Mouse (Mus musculus) forebrain, embryonic 16.5 days (tissue): Measurements from ENCODE around the gene Kif3a. TPM values are rescaled to one million over a fixed set of nuclear protein-coding genes. Genes with fewer than 3 reads are reported as not detected.

Experiments used
- ATAC-seq: fragments of 200-750 bp; cut with Nextera tagmentation; 2 replicates; pipeline ENCODE4 v1.8.0; 2017; ENCODE audit warnings: mild to moderate bottlenecking, moderate library complexity
- H3K27ac ChIP-seq: fragments of 300-500 bp; sonication (generic); 2 replicates; pipeline ENCODE4 v1.5.1; 2014; ENCODE audit warnings: low read length, control low read depth
- H3K27me3 ChIP-seq: fragments of 300-500 bp; sonication (generic); replicated peaks from 2 replicates; pipeline ENCODE4 v1.6.1; 2014; ENCODE audit warnings: low read length; ENCODE audit not compliant: control insufficient read depth, insufficient read depth
- H3K36me3 ChIP-seq: fragments of 300-500 bp; sonication (generic); 2 replicates; pipeline ENCODE4 v1.6.1; 2014; ENCODE audit not compliant: control insufficient read depth, insufficient read depth
- H3K4me1 ChIP-seq: fragments of 300-500 bp; sonication (generic); replicated peaks from 2 replicates; pipeline ENCODE4 v1.6.1; 2014; ENCODE audit warnings: low read length; ENCODE audit not compliant: control insufficient read depth, insufficient read depth
- H3K4me2 ChIP-seq: fragments of 300-500 bp; sonication (generic); 2 replicates; pipeline ENCODE4 v1.6.1; 2014; ENCODE audit warnings: mild to moderate bottlenecking, low read length, control low read depth
- H3K4me3 ChIP-seq: fragments of 300-500 bp; sonication (generic); replicated peaks from 2 replicates; pipeline ENCODE4 v1.5.1; 2014; ENCODE audit warnings: mild to moderate bottlenecking, low read length, control low read depth
- H3K9ac ChIP-seq: fragments of 300-500 bp; sonication (generic); replicated peaks from 2 replicates; pipeline ENCODE4 v1.6.1; 2014; ENCODE audit warnings: low read depth, low read length, control low read depth
- H3K9me3 ChIP-seq: fragments of 300-500 bp; sonication (generic); 2 replicates; pipeline ENCODE4 v1.6.1; 2016; ENCODE audit warnings: low read length; ENCODE audit not compliant: control insufficient read depth
- WGBS: fragments of 180-500 bp; shearing (Covaris S2); extraction: QIAGEN DNeasy Blood & Tissue Kit; methylation state at CpG from one replicate; pipeline ENCODE4 v1.1.7; 2014; 5-methylcytosine and 5-hydroxymethylcytosine counted together
- polyA plus RNA-seq: library from polyadenylated mRNA; unstranded; fragments of >200 nt; fragmentation: Nextera tagmentation; extraction: Ambion mirVana; gene quantifications from 2 replicates; pipeline ENCODE4 v1.2.1, GENCODE M21; 2015

The Kif3a gene
- polyA plus RNA-seq, 1 experiment from 2014 or later: 295 TPM

DNA sequence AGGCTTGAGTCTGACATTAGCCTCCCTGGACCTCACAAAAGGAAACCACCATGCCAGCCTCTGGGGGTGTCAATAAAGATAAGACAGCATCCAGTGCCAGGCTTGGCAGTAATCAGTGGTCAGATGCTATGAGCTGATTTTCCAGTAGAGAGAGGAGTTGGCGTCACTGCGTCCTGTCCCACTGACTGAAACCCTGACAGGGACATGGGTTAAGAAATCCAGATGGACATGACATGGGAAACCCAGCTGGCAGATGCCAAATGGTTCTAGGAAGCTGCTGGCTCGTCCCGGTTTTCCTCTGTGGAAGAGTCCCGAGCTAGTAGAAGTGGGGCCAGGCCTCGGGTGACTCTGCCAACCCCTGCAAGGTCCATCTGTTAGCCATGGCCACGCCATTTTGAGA is 66.5 kb downstream of the Kif3a start:
- H3K4me3 ChIP-seq: no peak overlapping the region
- no peak overlapping the region for H3K27ac ChIP-seq
- peaks cover 6% of the 10 kb centered on the region; the same call in 1 of the 2 replicates for H3K27me3 ChIP-seq
- no peak overlapping the region for H3K4me2 ChIP-seq
- H3K36me3 ChIP-seq: no peaks in the 10 kb centered on the region
- H3K9ac ChIP-seq: no peak overlapping the region
- H3K9me3 ChIP-seq: no peaks in the 10 kb centered on the region
- peaks cover 6% of the 10 kb centered on the region for H3K4me1 ChIP-seq
- ATAC-seq: no peak
- 86% methylated on average over 7 of the region's 7 CpGs for WGBS

GRCm38 (mm10) chr11:53634556-53634955 is 67.4 kb downstream of the Kif3a start, which contains the start of gene Il13:
Il13 (minus strand) TSS chr11:53634702.
- H3K9ac ChIP-seq: no peak within 1 kb of the TSS
- H3K4me2 ChIP-seq: no peak within 1 kb of the TSS
- no peak for ATAC-seq
- peaks cover 6% of the 10 kb centered on the region for H3K4me1 ChIP-seq
- 92% methylated on average over 8 of the region's 8 CpGs for WGBS
- peaks cover 6% of the 10 kb centered on the region; the same call in 1 of the 2 replicates for H3K27me3 ChIP-seq
- no peak within 1 kb of the TSS for H3K4me3 ChIP-seq
- no peak within 1 kb of the TSS for H3K27ac ChIP-seq
- H3K9me3 ChIP-seq: no peaks in the 10 kb centered on the region
- no peaks in the 10 kb centered on the region for H3K36me3 ChIP-seq

DNA sequence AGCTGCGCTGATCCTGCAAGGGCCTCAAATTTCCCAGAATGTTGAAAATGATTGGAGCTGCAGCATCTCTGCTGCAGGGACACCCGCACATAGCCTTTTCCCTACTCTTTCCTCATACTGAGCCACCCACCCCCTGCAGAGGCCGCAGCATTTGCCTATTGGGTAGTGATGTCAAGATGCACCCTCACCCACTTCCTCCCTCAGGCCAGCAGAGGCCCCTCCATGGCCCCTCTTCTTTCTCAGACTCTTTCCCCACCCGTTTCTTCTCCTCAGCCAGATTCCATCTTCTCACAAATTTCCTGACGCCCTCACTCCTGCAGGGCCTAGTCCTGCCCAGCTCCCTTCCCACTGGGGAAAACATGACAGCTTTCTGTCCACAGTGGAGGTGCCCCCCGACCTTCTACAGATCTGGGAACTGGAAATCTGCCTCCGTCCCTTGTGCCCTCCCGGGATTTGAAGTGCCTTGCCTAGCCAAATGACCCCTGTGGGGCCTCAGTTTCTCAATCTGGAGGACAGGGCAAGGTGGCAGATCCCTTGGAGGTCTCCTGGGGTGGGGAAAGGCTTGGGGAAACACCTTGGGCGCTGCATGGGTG is 68.5 kb downstream of the Kif3a start:
- Histone ChIP-seq H3K4me2 (peak overlapping the region; percentile 63), H3K9me3 (no peaks in the 10 kb centered on the region), H3K9ac (peak overlapping the region; percentile 48; the same call in 1 of the 2 replicates), H3K4me3 (peak overlapping the region; percentile 39), H3K36me3 (no peaks in the 10 kb centered on the region), H3K4me1 (peaks cover 6% of the 10 kb centered on the region), H3K27ac (no peak overlapping the region), H3K27me3 (peaks cover 6% of the 10 kb centered on the region; the same call in 1 of the 2 replicates)
- WGBS: 48% methylated on average over 9 of the region's 9 CpGs
- ATAC-seq: no peak

DNA sequence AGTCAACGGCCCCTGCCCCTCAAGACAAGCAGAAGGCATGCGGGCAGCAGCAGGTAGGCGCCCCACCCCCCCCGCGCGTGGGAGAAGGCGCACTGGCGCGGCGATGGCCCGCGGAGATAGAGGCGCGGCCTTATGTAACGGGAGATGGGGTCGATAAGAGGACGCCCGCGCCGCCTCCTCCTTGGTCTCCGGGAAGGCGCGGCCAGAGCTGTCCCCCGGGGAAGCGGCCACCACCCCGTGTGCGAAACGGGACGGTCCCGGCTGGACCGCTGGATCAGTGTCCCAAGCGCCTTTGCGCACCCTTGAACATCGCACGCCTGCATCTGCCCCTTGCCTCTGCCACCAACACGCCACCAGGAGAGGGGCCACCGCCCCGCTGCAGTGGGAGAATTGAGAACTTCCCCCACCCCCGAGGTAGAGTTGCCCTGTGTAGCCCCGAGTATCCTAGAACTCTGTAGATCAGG is 69.0 kb downstream of the Kif3a start:
- Histone ChIP-seq H3K4me2 (peak overlapping the region; percentile 63), H3K27me3 (peaks cover 6% of the 10 kb centered on the region; the same call in 1 of the 2 replicates), H3K9me3 (no peaks in the 10 kb centered on the region), H3K9ac (peak overlapping the region; percentile 48), H3K4me1 (peaks cover 6% of the 10 kb centered on the region), H3K4me3 (peak overlapping the region; percentile 39), H3K36me3 (no peaks in the 10 kb centered on the region), H3K27ac (no peak overlapping the region)
- ATAC-seq: no peak
- WGBS: 3% methylated on average over 36 of the region's 40 CpGs

DNA sequence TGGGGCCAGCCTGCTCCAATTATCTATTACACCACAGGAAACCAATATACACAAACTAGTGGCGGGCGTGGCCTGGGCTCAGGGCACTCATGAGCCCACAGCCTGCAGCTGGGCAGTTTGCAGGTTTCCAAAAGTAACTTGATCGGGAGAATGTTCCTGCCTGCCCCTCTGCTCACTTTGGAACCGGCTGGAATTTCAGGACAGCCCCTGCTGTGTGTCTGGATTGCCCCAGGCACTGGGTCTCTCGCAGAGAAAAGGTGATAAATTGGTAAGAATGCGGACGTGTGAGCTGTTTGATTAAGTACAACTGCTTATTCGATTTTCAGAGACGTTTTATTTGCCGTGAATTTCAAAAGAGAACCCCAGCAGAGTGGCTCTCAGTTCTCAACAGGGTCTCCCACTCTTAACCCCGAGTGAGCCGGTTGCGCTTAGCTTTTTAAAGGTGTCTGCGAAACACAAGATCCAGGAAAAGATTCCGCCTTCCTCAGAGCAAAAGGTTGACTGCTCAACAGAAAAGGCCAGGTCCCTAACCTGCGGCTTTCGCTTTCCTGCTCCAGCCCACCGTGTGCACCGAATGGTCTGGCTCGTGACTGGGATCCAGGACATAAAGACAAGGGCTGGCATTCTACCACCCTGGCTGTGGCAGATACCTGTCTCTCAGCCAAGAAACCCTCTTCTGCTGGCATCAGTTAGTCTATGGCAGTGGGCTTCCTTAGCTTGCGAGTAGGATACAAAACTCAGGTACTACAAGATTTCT is 70.0 kb downstream of the Kif3a start:
- ATAC-seq: no peak
- no peak overlapping the region for H3K9ac ChIP-seq
- no peak overlapping the region for H3K4me3 ChIP-seq

DNA sequence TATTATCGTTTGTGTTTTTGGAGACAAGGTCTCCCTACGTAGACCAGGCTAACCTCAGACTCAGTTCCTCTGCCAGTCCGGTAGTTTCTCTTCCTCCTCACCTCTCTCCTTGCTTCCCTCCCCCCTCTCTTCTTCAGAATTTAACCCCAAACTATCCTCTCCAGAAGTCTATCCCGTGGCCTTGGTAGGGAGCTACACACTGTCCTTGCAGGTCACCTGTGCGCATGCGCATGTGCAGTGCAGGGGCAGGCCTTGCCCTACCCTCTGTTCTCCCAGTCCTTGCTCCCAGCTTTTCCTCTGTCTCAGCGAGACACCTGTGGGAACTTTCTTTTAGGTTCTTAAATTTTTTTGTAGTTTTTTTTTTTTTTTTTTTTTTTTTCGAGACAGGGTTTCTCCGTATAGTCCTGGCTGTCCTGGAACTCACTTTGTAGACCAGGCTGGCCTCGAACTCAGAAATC is 70.7 kb downstream of the Kif3a start:
- Histone ChIP-seq H3K27me3 (peaks cover 6% of the 10 kb centered on the region; the same call in 1 of the 2 replicates), H3K4me2 (no peak overlapping the region), H3K4me3 (no peak overlapping the region), H3K27ac (no peak overlapping the region), H3K4me1 (peaks cover 6% of the 10 kb centered on the region), H3K9me3 (no peaks in the 10 kb centered on the region), H3K36me3 (no peaks in the 10 kb centered on the region), H3K9ac (no peak overlapping the region)
- 83% methylated on average over 10 of the region's 10 CpGs for WGBS
- ATAC-seq: no peak

More for the DNA sequence above, 70.0 kb downstream of the Kif3a start:
- Histone ChIP-seq H3K4me2 (no peak overlapping the region), H3K36me3 (no peaks in the 10 kb centered on the region), H3K4me1 (peaks cover 6% of the 10 kb centered on the region), H3K27me3 (peaks cover 6% of the 10 kb centered on the region; the same call in 1 of the 2 replicates), H3K27ac (no peak overlapping the region), H3K9me3 (no peaks in the 10 kb centered on the region)
- WGBS: 23% methylated on average over 21 of the region's 21 CpGs

- Histone ChIP-seq H3K4me1 (no peaks in the 10 kb centered on the region), H3K9me3 (no peaks in the 10 kb centered on the region), H3K36me3 (no peaks in the 10 kb centered on the region), H3K27ac (no peak overlapping the region), H3K4me2 (no peak overlapping the region), H3K27me3 (no peaks in the 10 kb centered on the region; the same call in 1 of the 2 replicates), H3K4me3 (no peak overlapping the region), H3K9ac (no peak overlapping the region)
- WGBS: 72% methylated on average over 12 of the region's 12 CpGs
- no peak for ATAC-seq
Measured at GRCm38 (mm10) chr11:53642744-53643279, 75.6 kb downstream of the Kif3a start.

- Histone ChIP-seq H3K4me3 (no peak overlapping the region), H3K36me3 (no peaks in the 10 kb centered on the region), H3K4me1 (no peaks in the 10 kb centered on the region), H3K27me3 (no peaks in the 10 kb centered on the region), H3K4me2 (no peak overlapping the region), H3K9me3 (no peaks in the 10 kb centered on the region), H3K9ac (no peak overlapping the region), H3K27ac (no peak overlapping the region)
- WGBS: 75% methylated on average over 5 of the region's 5 CpGs
- no peak for ATAC-seq
Measured at GRCm38 (mm10) chr11:53644017-53644416, 76.8 kb downstream of the Kif3a start.

- H3K36me3 ChIP-seq: peaks cover 12% of the 10 kb centered on the region
- no peak overlapping the region for H3K9ac ChIP-seq
- no peak overlapping the region for H3K4me2 ChIP-seq
- H3K4me1 ChIP-seq: no peaks in the 10 kb centered on the region
- ATAC-seq: no peak
- no peaks in the 10 kb centered on the region for H3K27me3 ChIP-seq
- 93% methylated on average over 4 of the region's 4 CpGs for WGBS
- H3K27ac ChIP-seq: no peak overlapping the region
- no peak overlapping the region for H3K4me3 ChIP-seq
- H3K9me3 ChIP-seq: no peaks in the 10 kb centered on the region
Measured at GRCm38 (mm10) chr11:53651441-53651840, 84.3 kb downstream of the Kif3a start.
